Mouse (Mus musculus) hindbrain, embryonic 16.5 days (tissue): ENCODE measurements around the gene Vmn1r235. TPM values are rescaled to one million over a fixed set of nuclear protein-coding genes. Genes with fewer than 3 reads are reported as not detected.
"Not testable (repeated sequence)": the region's sequence is repeated elsewhere in the genome, so short reads cannot be mapped to it uniquely, and the experiment has no call there.

Source experiments
- ATAC-seq: fragments of 200-750 bp; cut with Nextera tagmentation; 2 replicates; pipeline ENCODE4 v1.8.0; 2017; ENCODE audit warnings: moderate TSS enrichment, moderate library complexity
- H3K27ac ChIP-seq: fragments of 300-500 bp; sonication (generic); 2 replicates; pipeline ENCODE4 v1.5.1; 2014; ENCODE audit warnings: low read depth, mild to moderate bottlenecking, control low read depth, low read length, moderate library complexity
- H3K27me3 ChIP-seq: fragments of 300-500 bp; sonication (generic); replicated peaks from 2 replicates; pipeline ENCODE4 v1.6.1; 2014; ENCODE audit warnings: low read length; ENCODE audit not compliant: control insufficient read depth, insufficient read depth
- H3K36me3 ChIP-seq: fragments of 300-500 bp; sonication (generic); 2 replicates; pipeline ENCODE4 v1.6.1; 2014; ENCODE audit warnings: mild to moderate bottlenecking, low read length, moderate library complexity, mixed read lengths; ENCODE audit not compliant: control insufficient read depth, insufficient read depth
- H3K4me1 ChIP-seq: fragments of 300-500 bp; sonication (generic); 2 replicates; pipeline ENCODE4 v1.6.1; 2014; ENCODE audit warnings: low read depth, low read length; ENCODE audit not compliant: control insufficient read depth, insufficient read depth
- H3K4me2 ChIP-seq: fragments of 300-500 bp; sonication (generic); 2 replicates; pipeline ENCODE4 v1.6.1; 2014; ENCODE audit warnings: mild to moderate bottlenecking, low read length, control low read depth, moderate library complexity
- H3K4me3 ChIP-seq: fragments of 300-500 bp; sonication (generic); 2 replicates; pipeline ENCODE4 v1.5.1; 2014; ENCODE audit warnings: mild to moderate bottlenecking, low read length, control low read depth, moderate library complexity
- H3K9ac ChIP-seq: fragments of 300-500 bp; sonication (generic); 2 replicates; pipeline ENCODE4 v1.6.1; 2014; ENCODE audit warnings: low read depth, mild to moderate bottlenecking, control low read depth, low read length, moderate library complexity
- H3K9me3 ChIP-seq: fragments of 300-500 bp; sonication (generic); 2 replicates; pipeline ENCODE4 v1.6.1; 2014; ENCODE audit warnings: mild to moderate bottlenecking, low read length, moderate library complexity; ENCODE audit not compliant: control insufficient read depth
- WGBS: fragments of 180-500 bp; shearing (Covaris S2); extraction: QIAGEN DNeasy Blood & Tissue Kit; methylation state at CpG from one replicate; pipeline ENCODE4 v1.1.7; 2014; 5-methylcytosine and 5-hydroxymethylcytosine counted together
- polyA plus RNA-seq: library from polyadenylated mRNA; unstranded; fragments of >200 nt; fragmentation: Nextera tagmentation; extraction: Ambion mirVana; gene quantifications from 2 replicates; pipeline ENCODE4 v1.2.1, GENCODE M21; 2015

Gene Vmn1r235
- polyA plus RNA-seq, result not detected in 2 replicates

DNA sequence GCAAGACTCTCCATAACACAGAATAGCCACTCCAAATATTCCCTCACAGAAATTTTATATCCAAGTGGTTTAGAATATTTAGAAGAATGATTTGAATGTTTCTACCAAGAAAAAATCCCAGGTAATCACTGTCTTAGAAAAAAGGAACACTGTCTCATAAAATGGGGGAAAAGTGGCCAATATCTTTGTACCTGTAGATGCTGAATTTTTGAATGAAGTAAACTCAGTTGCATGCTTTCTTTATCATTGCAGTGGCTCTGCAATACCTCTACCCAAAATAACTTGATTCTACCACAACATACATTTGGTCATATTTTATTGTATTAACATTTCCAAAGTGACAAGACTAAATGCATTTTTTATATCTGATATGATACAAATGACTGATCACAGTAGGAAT, at the start of gene Vmn1r235:
Gene Vmn1r235 (plus strand): TSS at position 301 of the 400 bp plus-strand sequence.
- Histone ChIP-seq H3K27ac (no peak within 1 kb of the TSS), H3K36me3 (no peaks in the 10 kb centered on the region), H3K27me3 (no peaks in the 10 kb centered on the region), H3K9me3 (0 out of 2 replicates have a peak, but pooled peaks cover 2% of the 10 kb centered on the region), H3K4me1 (no peaks in the 10 kb centered on the region), H3K4me2 (no peak within 1 kb of the TSS), H3K4me3 (no peak within 1 kb of the TSS), H3K9ac (no peak within 1 kb of the TSS)
- no peak for ATAC-seq

GRCm38 (mm10) chr17:21211081-21211480, 45.1 kb upstream of the Vmn1r235 start:
- not testable (repeated sequence) for H3K27ac ChIP-seq, H3K9ac ChIP-seq, H3K4me2 ChIP-seq, H3K4me3 ChIP-seq, H3K9me3 ChIP-seq, H3K36me3 ChIP-seq, ATAC-seq, H3K27me3 ChIP-seq, H3K4me1 ChIP-seq
- WGBS, result 88% methylated on average over 1 of the region's 1 CpGs

DNA sequence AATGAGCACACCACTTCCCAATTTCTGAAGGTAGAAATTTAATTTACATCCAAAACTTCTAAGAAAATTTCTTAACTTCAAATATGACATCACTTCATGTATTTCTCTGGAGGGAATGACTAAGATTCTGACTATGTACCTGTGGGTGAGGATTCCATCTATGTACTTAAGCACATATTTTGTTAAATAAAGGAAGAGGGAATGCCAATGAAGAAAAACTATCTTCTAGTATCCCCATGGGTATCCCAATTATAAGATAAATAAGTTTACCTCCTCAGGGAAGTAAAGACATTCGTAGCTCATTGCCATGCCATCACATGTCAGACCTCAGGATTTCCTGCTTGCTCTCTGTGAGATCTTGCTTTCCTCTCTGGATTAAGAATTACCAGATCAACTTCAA, 30.4 kb upstream of the Vmn1r235 start, which contains the start of gene Vmn1r234:
Gene Vmn1r234 (plus strand): TSS at position 301 of the 400 bp plus-strand sequence.
- no peaks in the 10 kb centered on the region for H3K36me3 ChIP-seq
- no peak within 1 kb of the TSS for H3K9ac ChIP-seq
- H3K4me2 ChIP-seq, result no peak within 1 kb of the TSS
- 88% methylated on average over 1 of the region's 1 CpGs for WGBS
- ATAC-seq, result no peak
- no peak within 1 kb of the TSS for H3K27ac ChIP-seq
- H3K27me3 ChIP-seq, result no peaks in the 10 kb centered on the region
- H3K9me3 ChIP-seq, result no peaks in the 10 kb centered on the region
- no peaks in the 10 kb centered on the region for H3K4me1 ChIP-seq
- no peak within 1 kb of the TSS for H3K4me3 ChIP-seq

GRCm38 (mm10) chr17:21231654-21232053, 24.6 kb upstream of the Vmn1r235 start:
- no peak overlapping the region for H3K4me3 ChIP-seq
- no peaks in the 10 kb centered on the region for H3K27me3 ChIP-seq
- H3K9me3 ChIP-seq, result peaks cover 3% of the 10 kb centered on the region; the same call in 1 of the 2 replicates
- WGBS, result 23% methylated on average over 9 of the region's 9 CpGs
- no peak overlapping the region for H3K27ac ChIP-seq
- no peaks in the 10 kb centered on the region for H3K4me1 ChIP-seq
- H3K36me3 ChIP-seq, result no peaks in the 10 kb centered on the region
- no peak for ATAC-seq
- H3K9ac ChIP-seq, result no peak overlapping the region
- H3K4me2 ChIP-seq, result no peak overlapping the region

DNA sequence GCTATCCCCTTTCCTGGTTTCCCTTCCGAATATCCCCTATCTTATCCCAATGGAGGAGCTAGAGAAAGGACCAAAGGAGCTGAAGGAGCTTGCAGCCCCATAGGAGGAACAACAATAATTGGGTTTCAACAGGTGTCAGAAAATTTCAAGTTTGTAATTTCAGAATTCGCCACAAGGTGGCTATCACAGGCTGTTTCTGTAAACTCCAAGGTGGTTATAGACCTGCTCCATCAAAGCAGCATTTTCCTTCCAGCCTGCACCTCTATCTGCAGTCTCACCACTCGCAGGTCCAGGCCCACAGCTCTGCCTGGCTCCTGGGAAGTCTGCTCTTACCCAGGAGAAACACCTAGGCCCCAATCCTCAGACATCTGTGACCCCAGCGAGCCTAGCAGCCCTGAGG, 15.9 kb downstream of the Vmn1r235 start:
- whole genome bisulfite sequencing, result 11% methylated on average over 4 of the region's 4 CpGs

GRCm38 (mm10) chr17:21282642-21283041, 26.4 kb downstream of the Vmn1r235 start, which contains the start of gene Vmn1r236:
Gene Vmn1r236 (plus strand): TSS chr17:21282942.
- no peak for ATAC-seq
- no peaks in the 10 kb centered on the region for H3K4me1 ChIP-seq
- WGBS, result 75% methylated on average over 3 of the region's 3 CpGs

More for the DNA sequence above, 15.9 kb downstream of the Vmn1r235 start:
- Histone ChIP-seq H3K4me2 (no peak overlapping the region), H3K9me3 (no peaks in the 10 kb centered on the region; the same call in 1 of the 2 replicates), H3K27ac (no peak overlapping the region), H3K36me3 (no peaks in the 10 kb centered on the region), H3K4me1 (no peaks in the 10 kb centered on the region), H3K4me3 (no peak overlapping the region), H3K9ac (no peak overlapping the region), H3K27me3 (no peaks in the 10 kb centered on the region)
- peak; percentile 69; the same call in 1 of the 2 replicates for ATAC-seq

GRCm38 (mm10) chr17:21284395-21284794, 28.2 kb downstream of the Vmn1r235 start:
- Histone ChIP-seq H3K4me1 (no peaks in the 10 kb centered on the region), H3K36me3 (no peaks in the 10 kb centered on the region), H3K4me3 (no peak overlapping the region), H3K27me3 (no peaks in the 10 kb centered on the region), H3K9me3 (no peaks in the 10 kb centered on the region), H3K4me2 (no peak overlapping the region), H3K9ac (no peak overlapping the region), H3K27ac (no peak overlapping the region)
- no peak for ATAC-seq

More at GRCm38 (mm10) chr17:21282642-21283041, 26.4 kb downstream of the Vmn1r235 start, which contains the start of gene Vmn1r236:
- Histone ChIP-seq H3K27me3 (no peaks in the 10 kb centered on the region), H3K9ac (no peak within 1 kb of the TSS), H3K27ac (no peak within 1 kb of the TSS), H3K9me3 (no peaks in the 10 kb centered on the region), H3K36me3 (no peaks in the 10 kb centered on the region), H3K4me3 (no peak within 1 kb of the TSS), H3K4me2 (no peak within 1 kb of the TSS)

DNA sequence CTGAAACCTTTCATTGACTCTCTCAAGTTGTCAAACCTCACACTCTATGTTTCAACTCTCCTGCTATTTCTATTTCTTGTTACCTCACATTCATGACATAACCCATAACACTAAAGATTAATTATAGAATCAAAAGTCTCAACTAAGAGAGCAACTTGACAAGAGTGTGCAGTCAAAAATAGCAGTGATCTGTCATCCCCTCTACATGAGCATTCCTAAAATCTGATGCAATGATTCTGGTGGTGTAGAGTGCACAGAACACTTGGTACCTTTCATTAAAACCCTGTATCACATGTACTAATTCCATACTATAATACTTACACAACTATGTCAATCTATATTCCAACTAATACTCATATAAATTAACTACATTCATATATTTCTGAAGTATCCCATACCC, 33.5 kb downstream of the Vmn1r235 start:
- Histone ChIP-seq H3K4me3 (no peak overlapping the region), H3K4me1 (no peaks in the 10 kb centered on the region), H3K36me3 (no peaks in the 10 kb centered on the region), H3K9ac (no peak overlapping the region), H3K27me3 (no peaks in the 10 kb centered on the region), H3K9me3 (no peaks in the 10 kb centered on the region), H3K27ac (no peak overlapping the region), H3K4me2 (no peak overlapping the region)
- no peak for ATAC-seq

DNA sequence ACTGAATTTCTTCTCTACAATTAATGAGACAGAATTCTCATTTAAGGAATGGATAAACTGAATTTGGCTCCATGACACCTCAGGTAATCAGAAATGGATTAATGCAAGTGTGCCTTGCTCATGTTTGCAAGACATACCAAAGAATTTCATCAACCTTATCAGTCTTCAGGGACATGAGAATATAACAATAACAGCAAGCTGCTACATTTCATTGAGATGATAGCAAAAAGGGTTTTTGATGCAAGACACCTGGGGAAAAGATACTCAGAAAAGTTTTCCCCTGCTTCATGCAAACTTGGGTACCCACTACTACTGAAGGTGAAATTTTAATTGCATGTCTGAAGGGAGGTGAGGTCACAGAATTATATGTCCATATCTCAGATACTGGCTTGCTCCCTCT, 55.4 kb downstream of the Vmn1r235 start, which contains the start of gene Vmn1r237:
Gene Vmn1r237 (plus strand): TSS at position 301 of the 400 bp plus-strand sequence.
- Histone ChIP-seq H3K27ac (no peak within 1 kb of the TSS), H3K9ac (no peak within 1 kb of the TSS), H3K4me2 (no peak within 1 kb of the TSS), H3K27me3 (no peaks in the 10 kb centered on the region), H3K36me3 (no peaks in the 10 kb centered on the region), H3K9me3 (0 out of 2 replicates have a peak, but pooled peaks cover 4% of the 10 kb centered on the region), H3K4me3 (no peak within 1 kb of the TSS), H3K4me1 (no peaks in the 10 kb centered on the region)
- no peak for ATAC-seq
